Mouse (Mus musculus): ENCODE results near the gene Zfp819. TPM values are rescaled to one million over a fixed set of nuclear protein-coding genes. Genes with fewer than 3 reads are reported as not detected.
"Not testable (repeated sequence)": the region's sequence is repeated elsewhere in the genome, so short reads cannot be mapped to it uniquely, and the experiment has no call there.

The Zfp819 gene
- polyA plus RNA-seq, 1 experiment from 2014 or later = 1.0 TPM

DNA sequence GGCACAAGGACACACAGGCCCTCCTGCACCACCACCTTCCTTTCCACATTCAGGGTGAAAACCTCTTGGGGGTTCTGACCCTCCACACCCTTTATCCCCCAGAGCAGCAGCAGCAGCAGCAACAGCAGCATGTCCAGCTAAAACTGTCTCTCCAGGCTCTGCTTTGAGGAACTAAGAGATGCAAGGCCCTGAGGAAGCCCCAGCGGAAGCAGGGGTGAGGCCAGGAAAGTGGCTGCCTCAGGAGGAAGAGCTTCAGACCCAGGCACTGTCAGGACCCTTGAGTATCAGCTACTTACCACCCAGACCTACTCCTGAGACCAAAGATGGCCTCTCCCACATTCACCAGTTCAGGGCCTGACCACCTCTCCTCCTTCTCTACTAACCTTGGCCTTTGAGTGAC is 53.0 kb downstream of the Zfp819 start, which contains the start of gene Siglece:
TSS of gene Siglece (minus strand) at position 160 of the 400 bp plus-strand sequence.
- 61% methylated on average over 1 of the region's 1 CpGs for WGBS
- Histone ChIP-seq H3K27ac (ENCODE audit: low read depth, low read length) (no peak within 1 kb of the TSS), H3K4me2 (ENCODE audit: low read depth, low read length, severe bottlenecking) (no peak within 1 kb of the TSS), H3K36me3 (ENCODE audit: control insufficient read depth, insufficient read depth, low read length) (no peaks in the 10 kb centered on the region), H3K4me3 (ENCODE audit: low read depth, low read length) (no peak within 1 kb of the TSS), H3K4me1 (replicated peaks; ENCODE audit: control insufficient read depth, insufficient read depth, low read length) (no peaks in the 10 kb centered on the region), H3K9me3 (ENCODE audit: control insufficient read depth, low read length) (no peaks in the 10 kb centered on the region), H3K27me3 (ENCODE audit: control insufficient read depth, insufficient read depth, low read length) (no peaks in the 10 kb centered on the region), H3K9ac (ENCODE audit: low read length) (no peak within 1 kb of the TSS)
- no peak for ATAC-seq (replicated peaks; ENCODE audit: low FRiP score)
- no peak for DNase-seq (ENCODE audit: low spot score)

DNA sequence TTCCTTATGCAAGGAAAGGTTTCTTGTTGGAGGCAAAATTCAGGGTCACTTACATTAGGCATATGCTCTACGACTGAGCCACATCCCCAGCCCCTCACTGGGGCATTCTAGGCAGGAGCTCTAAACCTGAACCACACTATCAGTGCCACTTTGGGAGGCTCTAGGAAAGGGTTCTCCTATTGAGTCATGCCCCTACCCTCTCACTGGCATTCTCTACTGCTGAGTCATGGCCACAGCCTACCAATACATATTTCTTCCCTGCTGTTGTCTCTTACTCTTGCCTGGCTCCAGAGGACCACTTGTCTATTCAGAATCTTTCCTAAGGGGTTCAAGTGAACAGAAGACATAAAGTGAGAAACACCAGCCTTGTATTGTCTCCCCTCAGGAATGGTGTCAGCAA is 55.8 kb downstream of the Zfp819 start:
- no peaks in the 10 kb centered on the region for H3K27me3 ChIP-seq (ENCODE audit: control insufficient read depth, insufficient read depth, low read length)
- H3K9me3 ChIP-seq (ENCODE audit: control insufficient read depth, low read length) = no peaks in the 10 kb centered on the region
- DNase-seq (ENCODE audit: low spot score) = no peak
- H3K36me3 ChIP-seq (ENCODE audit: control insufficient read depth, insufficient read depth, low read length) = no peaks in the 10 kb centered on the region
- no peak for ATAC-seq (replicated peaks; ENCODE audit: low FRiP score)
- H3K4me3 ChIP-seq (ENCODE audit: low read depth, low read length) = no peak overlapping the region
- H3K4me2 ChIP-seq (ENCODE audit: low read depth, low read length, severe bottlenecking) = no peak overlapping the region
- H3K27ac ChIP-seq (ENCODE audit: low read depth, low read length) = no peak overlapping the region
- no peaks in the 10 kb centered on the region for H3K4me1 ChIP-seq (replicated peaks; ENCODE audit: control insufficient read depth, insufficient read depth, low read length)
- WGBS = 95% methylated on average over 1 of the region's 1 CpGs
- H3K9ac ChIP-seq (ENCODE audit: low read length) = no peak overlapping the region

DNA sequence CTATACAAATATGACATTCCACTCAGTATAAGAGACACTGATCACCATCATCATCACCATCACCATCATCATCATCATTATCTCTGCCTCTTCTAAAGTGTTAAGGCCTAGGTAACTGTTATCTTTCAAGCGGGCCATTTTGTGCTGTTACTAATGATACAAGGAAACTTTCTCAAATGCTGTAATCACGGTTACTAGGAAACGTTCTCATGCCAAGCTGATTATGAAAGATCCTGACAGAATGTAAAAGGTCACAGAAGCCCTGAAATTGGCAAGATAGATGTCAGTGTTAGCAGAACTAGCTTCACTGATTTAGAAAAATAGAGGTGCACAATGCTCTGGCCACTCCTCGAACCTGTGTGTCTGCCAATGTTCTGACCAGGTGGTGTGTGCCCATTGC is 60.3 kb downstream of the Zfp819 start:
- H3K4me1 ChIP-seq (replicated peaks; ENCODE audit: control insufficient read depth, insufficient read depth, low read length); H3K4me2 ChIP-seq (ENCODE audit: low read depth, low read length, severe bottlenecking); DNase-seq (ENCODE audit: low spot score); H3K4me3 ChIP-seq (ENCODE audit: low read depth, low read length); H3K9me3 ChIP-seq (ENCODE audit: control insufficient read depth, low read length); H3K27ac ChIP-seq (ENCODE audit: low read depth, low read length); H3K36me3 ChIP-seq (ENCODE audit: control insufficient read depth, insufficient read depth, low read length); H3K9ac ChIP-seq (ENCODE audit: low read length); ATAC-seq (replicated peaks; ENCODE audit: low FRiP score); H3K27me3 ChIP-seq (ENCODE audit: control insufficient read depth, insufficient read depth, low read length): not testable (repeated sequence)
- WGBS = 95% methylated on average over 4 of the region's 4 CpGs

Other genes starting within 250 kb of the Zfp819 start
- 0.04 TPM in 1 of 2 replicates, not detected in the other for gene Siglecg, start 199.0 kb upstream of the Zfp819 start, polyA plus RNA-seq (2014; fragmentation: Nextera tagmentation; extraction: Ambion mirVana)
- not detected in 2 replicates for gene Lim2, start 179.5 kb upstream of the Zfp819 start, polyA plus RNA-seq (2014; fragmentation: Nextera tagmentation; extraction: Ambion mirVana)
- gene Nkg7, start 170.1 kb upstream of the Zfp819 start, polyA plus RNA-seq (2014; fragmentation: Nextera tagmentation; extraction: Ambion mirVana) = not detected in 2 replicates
- gene Cldnd2, start 166.4 kb upstream of the Zfp819 start, polyA plus RNA-seq (2014; fragmentation: Nextera tagmentation; extraction: Ambion mirVana) = not detected in 2 replicates
- 193 and 201 TPM in 2 replicates for gene Etfb, start 163.1 kb upstream of the Zfp819 start, polyA plus RNA-seq (2014; fragmentation: Nextera tagmentation; extraction: Ambion mirVana)
- gene Gm45233, start 163.0 kb upstream of the Zfp819 start, polyA plus RNA-seq (2014; fragmentation: Nextera tagmentation; extraction: Ambion mirVana) = not detected in 2 replicates
- gene Vsig10l, start 144.0 kb upstream of the Zfp819 start, polyA plus RNA-seq (2014; fragmentation: Nextera tagmentation; extraction: Ambion mirVana) = 1.8 and 3.1 TPM in 2 replicates
- 2.0 and 2.7 TPM in 2 replicates for gene Iglon5, start 117.1 kb upstream of the Zfp819 start, polyA plus RNA-seq (2014; fragmentation: Nextera tagmentation; extraction: Ambion mirVana)
- gene 4931406B18Rik, start 101.2 kb upstream of the Zfp819 start, polyA plus RNA-seq (2014; fragmentation: Nextera tagmentation; extraction: Ambion mirVana) = not detected in 2 replicates
- 0.71 and 1.7 TPM in 2 replicates for gene Cd33, start 62.7 kb upstream of the Zfp819 start, polyA plus RNA-seq (2014; fragmentation: Nextera tagmentation; extraction: Ambion mirVana)
- gene Zfp658, start 44.9 kb upstream of the Zfp819 start, polyA plus RNA-seq (2014; fragmentation: Nextera tagmentation; extraction: Ambion mirVana) = 6.7 and 6.8 TPM in 2 replicates
- gene Zfp719, start 27.6 kb upstream of the Zfp819 start, polyA plus RNA-seq (2014; fragmentation: Nextera tagmentation; extraction: Ambion mirVana) = 16.0 and 16.9 TPM in 2 replicates
- gene Ceacam18, start 27.5 kb downstream of the Zfp819 start, polyA plus RNA-seq (2014; fragmentation: Nextera tagmentation; extraction: Ambion mirVana) = not detected in 2 replicates
- 0.32 and 0.67 TPM in 2 replicates for gene Siglece, start 53.0 kb downstream of the Zfp819 start, polyA plus RNA-seq (2014; fragmentation: Nextera tagmentation; extraction: Ambion mirVana)
- 13.7 and 14.3 TPM in 2 replicates for gene Ctu1, start 64.8 kb downstream of the Zfp819 start, polyA plus RNA-seq (2014; fragmentation: Nextera tagmentation; extraction: Ambion mirVana)
- not detected in 2 replicates for gene Klk14, start 83.2 kb downstream of the Zfp819 start, polyA plus RNA-seq (2014; fragmentation: Nextera tagmentation; extraction: Ambion mirVana)
- 0.40 TPM in 1 of 2 replicates, not detected in the other for gene Klk13, start 105.4 kb downstream of the Zfp819 start, polyA plus RNA-seq (2014; fragmentation: Nextera tagmentation; extraction: Ambion mirVana)
- not detected in 2 replicates for gene Klk12, start 161.7 kb downstream of the Zfp819 start, polyA plus RNA-seq (2014; fragmentation: Nextera tagmentation; extraction: Ambion mirVana)
- not detected in 2 replicates for gene Klk11, start 167.4 kb downstream of the Zfp819 start, polyA plus RNA-seq (2014; fragmentation: Nextera tagmentation; extraction: Ambion mirVana)
- gene Klk10, start 173.9 kb downstream of the Zfp819 start, polyA plus RNA-seq (2014; fragmentation: Nextera tagmentation; extraction: Ambion mirVana) = 0.17 and 0.20 TPM in 2 replicates
- not detected in 2 replicates for gene Klk9, start 184.7 kb downstream of the Zfp819 start, polyA plus RNA-seq (2014; fragmentation: Nextera tagmentation; extraction: Ambion mirVana)
- 9.1 and 12.1 TPM in 2 replicates for gene Klk8, start 190.4 kb downstream of the Zfp819 start, polyA plus RNA-seq (2014; fragmentation: Nextera tagmentation; extraction: Ambion mirVana)
- gene Klk7, start 204.1 kb downstream of the Zfp819 start, polyA plus RNA-seq (2014; fragmentation: Nextera tagmentation; extraction: Ambion mirVana) = not detected in 2 replicates
- not detected in 2 replicates for gene Klk6, start 217.3 kb downstream of the Zfp819 start, polyA plus RNA-seq (2014; fragmentation: Nextera tagmentation; extraction: Ambion mirVana)
- 0.31 and 0.51 TPM in 2 replicates for gene Klk5, start 234.8 kb downstream of the Zfp819 start, polyA plus RNA-seq (2014; fragmentation: Nextera tagmentation; extraction: Ambion mirVana)